Mouse (Mus musculus) hindbrain, embryonic 14.5 days (tissue): ENCODE measurements at regions not wholly inside any gene's neighbourhood (a gene's known extent, or its start where the extent isn't known, plus 50 kb on each side); places are given as distances from the start of the nearest gene placed in this dataset.

Experiments
- ATAC-seq: fragments of 200-750 bp; cut with Nextera tagmentation; 2 replicates; pipeline ENCODE4 v1.8.0; 2017; ENCODE audit warnings: moderate number of reproducible peaks, mild to moderate bottlenecking, moderate TSS enrichment, moderate library complexity; ENCODE audit not compliant: low FRiP score
- DNase-seq: peaks from one replicate; pipeline ENCODE4 v3.0.0-alpha.2; 2015; ENCODE audit warnings: low spot score
- H3K27ac ChIP-seq: fragments of 300-500 bp; sonication (generic); 2 replicates; pipeline ENCODE4 v1.5.1; 2014; ENCODE audit warnings: mild to moderate bottlenecking, moderate library complexity
- H3K27me3 ChIP-seq: fragments of 300-500 bp; sonication (generic); 2 replicates; pipeline ENCODE4 v1.6.1; 2014; ENCODE audit warnings: mild to moderate bottlenecking, low read length, mixed read lengths; ENCODE audit not compliant: control insufficient read depth, insufficient read depth
- H3K36me3 ChIP-seq: fragments of 300-500 bp; sonication (generic); replicated peaks from 2 replicates; pipeline ENCODE4 v1.6.1; 2014; ENCODE audit not compliant: control insufficient read depth, insufficient read depth
- H3K4me1 ChIP-seq: fragments of 300-500 bp; sonication (generic); replicated peaks from 2 replicates; pipeline ENCODE4 v1.6.1; 2014; ENCODE audit warnings: antibody characterized with exemption, low read length, mixed read lengths; ENCODE audit not compliant: control insufficient read depth, insufficient read depth
- H3K4me2 ChIP-seq: fragments of 300-500 bp; sonication (generic); replicated peaks from 2 replicates; pipeline ENCODE4 v1.6.1; 2014; ENCODE audit warnings: mild to moderate bottlenecking, moderate library complexity
- H3K4me3 ChIP-seq: fragments of 300-500 bp; sonication (generic); replicated peaks from 2 replicates; pipeline ENCODE4 v1.5.1; 2014; ENCODE audit warnings: mild to moderate bottlenecking, low read length
- H3K9ac ChIP-seq: fragments of 300-500 bp; sonication (generic); 2 replicates; pipeline ENCODE4 v1.6.1; 2014
- H3K9me3 ChIP-seq: fragments of 300-500 bp; sonication (generic); 2 replicates; pipeline ENCODE4 v1.6.1; 2016; ENCODE audit warnings: low read length; ENCODE audit not compliant: control insufficient read depth
- WGBS: fragments of 180-500 bp; shearing (Covaris S2); extraction: QIAGEN DNeasy Blood & Tissue Kit; methylation state at CpG from one replicate; pipeline ENCODE4 v1.1.7; 2014; 5-methylcytosine and 5-hydroxymethylcytosine counted together

GRCm38 (mm10) chr12:107724467-107724866 lies 236.0 kb downstream of the 3110018I06Rik start:
- no peak overlapping the region for H3K27ac ChIP-seq
- WGBS = 27% methylated on average over 8 of the region's 8 CpGs
- H3K9ac ChIP-seq = no peak overlapping the region
- DNase-seq (no peak), ATAC-seq (no peak)
- H3K27me3 ChIP-seq = no peaks in the 10 kb centered on the region
- H3K36me3 ChIP-seq = no peaks in the 10 kb centered on the region
- H3K4me3 ChIP-seq = no peak overlapping the region
- H3K9me3 ChIP-seq = no peaks in the 10 kb centered on the region
- no peak overlapping the region for H3K4me2 ChIP-seq
- H3K4me1 ChIP-seq = no peaks in the 10 kb centered on the region; the same call in 1 of the 2 replicates

GRCm38 (mm10) chr12:107728865-107729264 lies 240.4 kb downstream of the 3110018I06Rik start:
- no peak for DNase-seq
- ATAC-seq = no peak
- no peaks in the 10 kb centered on the region; the same call in 1 of the 2 replicates for H3K4me1 ChIP-seq
- no peak overlapping the region for H3K4me3 ChIP-seq
- H3K36me3 ChIP-seq = no peaks in the 10 kb centered on the region
- 79% methylated on average over 6 of the region's 6 CpGs for WGBS
- H3K9me3 ChIP-seq = 0 out of 2 replicates have a peak, but pooled peaks cover 7% of the 10 kb centered on the region
- no peak overlapping the region for H3K27ac ChIP-seq
- no peak overlapping the region for H3K9ac ChIP-seq
- no peak overlapping the region for H3K4me2 ChIP-seq
- no peaks in the 10 kb centered on the region for H3K27me3 ChIP-seq

DNA sequence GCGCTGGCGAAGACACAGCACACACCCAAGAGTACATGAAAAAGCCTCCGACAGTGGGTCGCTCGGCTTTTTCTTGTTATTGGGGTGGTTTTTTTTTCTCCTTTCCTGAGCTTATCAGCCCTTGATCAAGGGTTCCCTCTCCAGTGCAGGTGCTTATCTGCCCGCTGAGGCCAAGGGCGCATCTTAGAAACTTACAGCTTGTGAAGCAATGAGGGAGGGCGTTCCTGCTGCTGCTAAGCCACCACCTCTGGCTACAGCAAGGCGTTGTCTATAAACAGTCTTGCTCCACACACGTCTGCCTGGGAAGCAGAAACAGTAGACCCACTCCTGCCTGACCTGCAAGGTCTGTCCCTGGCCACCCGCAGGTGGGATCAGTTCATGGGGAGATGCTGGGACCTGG lies 240.9 kb downstream of the 3110018I06Rik start:
- 88% methylated on average over 11 of the region's 11 CpGs for WGBS
- H3K9ac ChIP-seq = no peak overlapping the region
- no peak overlapping the region for H3K4me2 ChIP-seq
- 0 out of 2 replicates have a peak, but pooled peaks cover 7% of the 10 kb centered on the region for H3K9me3 ChIP-seq
- DNase-seq (no peak), ATAC-seq (no peak)
- no peaks in the 10 kb centered on the region for H3K4me1 ChIP-seq
- H3K4me3 ChIP-seq = no peak overlapping the region
- no peaks in the 10 kb centered on the region for H3K36me3 ChIP-seq
- no peak overlapping the region for H3K27ac ChIP-seq
- H3K27me3 ChIP-seq = no peaks in the 10 kb centered on the region

DNA sequence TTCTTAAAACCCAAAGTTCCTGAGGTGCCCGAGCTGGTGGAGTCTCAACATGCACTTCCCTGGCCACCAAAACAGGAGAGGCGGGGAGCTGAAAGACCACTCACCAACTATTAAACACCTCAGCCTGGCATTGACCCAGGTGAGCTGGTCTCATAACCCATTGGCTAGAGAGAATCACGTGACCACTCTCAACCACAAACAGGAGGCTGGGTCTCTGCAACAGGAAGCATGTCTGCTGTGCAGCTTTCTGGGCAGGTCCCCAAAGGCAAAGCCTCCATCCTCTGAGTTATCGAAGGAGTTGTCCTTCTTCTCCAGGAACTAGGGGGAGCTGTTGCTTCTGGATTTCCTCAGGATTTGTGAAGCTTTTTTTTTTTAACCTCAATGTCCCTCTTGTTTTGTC lies 242.5 kb downstream of the 3110018I06Rik start:
- no peak overlapping the region for H3K4me2 ChIP-seq
- no peak overlapping the region for H3K27ac ChIP-seq
- no peaks in the 10 kb centered on the region for H3K36me3 ChIP-seq
- H3K4me1 ChIP-seq = no peaks in the 10 kb centered on the region
- H3K9me3 ChIP-seq = 0 out of 2 replicates have a peak, but pooled peaks cover 7% of the 10 kb centered on the region
- DNase-seq (no peak), ATAC-seq (no peak)
- no peaks in the 10 kb centered on the region for H3K27me3 ChIP-seq
- H3K9ac ChIP-seq = no peak overlapping the region
- WGBS = 80% methylated on average over 4 of the region's 4 CpGs
- no peak overlapping the region for H3K4me3 ChIP-seq

DNA sequence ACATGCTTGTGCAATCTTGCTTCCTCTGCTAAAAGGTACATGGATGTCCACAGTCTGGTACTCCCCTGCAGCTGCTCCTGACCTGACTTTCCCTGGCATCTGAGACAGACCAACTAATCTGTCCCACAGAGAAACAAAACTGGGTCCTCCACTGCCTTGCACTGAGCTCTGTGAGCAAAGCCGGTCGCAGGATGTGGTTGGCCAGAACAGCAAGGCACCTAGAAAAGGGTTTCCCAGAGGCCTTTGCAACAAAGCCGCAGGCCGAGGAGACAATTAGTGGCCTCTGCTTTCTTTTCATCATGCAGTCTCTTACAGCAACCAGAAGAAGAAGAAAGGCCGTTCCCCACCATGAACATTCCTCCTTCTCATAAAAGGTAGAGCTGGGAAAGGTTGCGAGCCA lies 246.1 kb downstream of the 3110018I06Rik start:
- ATAC-seq (no peak), DNase-seq (no peak)
- H3K36me3 ChIP-seq = no peaks in the 10 kb centered on the region
- H3K4me1 ChIP-seq = no peaks in the 10 kb centered on the region
- no peaks in the 10 kb centered on the region for H3K27me3 ChIP-seq
- H3K9ac ChIP-seq = no peak overlapping the region
- no peak overlapping the region for H3K27ac ChIP-seq
- H3K4me3 ChIP-seq = no peak overlapping the region
- H3K9me3 ChIP-seq = 0 out of 2 replicates have a peak, but pooled peaks cover 7% of the 10 kb centered on the region
- WGBS = 91% methylated on average over 6 of the region's 6 CpGs
- H3K4me2 ChIP-seq = no peak overlapping the region

GRCm38 (mm10) chr12:107742641-107743040 lies 254.2 kb downstream of the 3110018I06Rik start:
- Histone ChIP-seq H3K4me1 (0 out of 2 replicates have a peak, but pooled peaks cover 6% of the 10 kb centered on the region), H3K4me3 (no peak overlapping the region), H3K9ac (no peak overlapping the region), H3K4me2 (no peak overlapping the region), H3K36me3 (no peaks in the 10 kb centered on the region), H3K9me3 (no peaks in the 10 kb centered on the region), H3K27ac (0 out of 2 replicates have a peak overlapping the region, but pooled peaks have one; percentile 14), H3K27me3 (no peaks in the 10 kb centered on the region)
- no peak for ATAC-seq
- 75% methylated on average over 13 of the region's 13 CpGs for WGBS
- DNase-seq = no peak

GRCm38 (mm10) chr12:107744822-107745221 lies 256.4 kb downstream of the 3110018I06Rik start:
- DNase-seq = no peak
- WGBS = 95% methylated on average over 8 of the region's 8 CpGs
- H3K9ac ChIP-seq = no peak overlapping the region

DNA sequence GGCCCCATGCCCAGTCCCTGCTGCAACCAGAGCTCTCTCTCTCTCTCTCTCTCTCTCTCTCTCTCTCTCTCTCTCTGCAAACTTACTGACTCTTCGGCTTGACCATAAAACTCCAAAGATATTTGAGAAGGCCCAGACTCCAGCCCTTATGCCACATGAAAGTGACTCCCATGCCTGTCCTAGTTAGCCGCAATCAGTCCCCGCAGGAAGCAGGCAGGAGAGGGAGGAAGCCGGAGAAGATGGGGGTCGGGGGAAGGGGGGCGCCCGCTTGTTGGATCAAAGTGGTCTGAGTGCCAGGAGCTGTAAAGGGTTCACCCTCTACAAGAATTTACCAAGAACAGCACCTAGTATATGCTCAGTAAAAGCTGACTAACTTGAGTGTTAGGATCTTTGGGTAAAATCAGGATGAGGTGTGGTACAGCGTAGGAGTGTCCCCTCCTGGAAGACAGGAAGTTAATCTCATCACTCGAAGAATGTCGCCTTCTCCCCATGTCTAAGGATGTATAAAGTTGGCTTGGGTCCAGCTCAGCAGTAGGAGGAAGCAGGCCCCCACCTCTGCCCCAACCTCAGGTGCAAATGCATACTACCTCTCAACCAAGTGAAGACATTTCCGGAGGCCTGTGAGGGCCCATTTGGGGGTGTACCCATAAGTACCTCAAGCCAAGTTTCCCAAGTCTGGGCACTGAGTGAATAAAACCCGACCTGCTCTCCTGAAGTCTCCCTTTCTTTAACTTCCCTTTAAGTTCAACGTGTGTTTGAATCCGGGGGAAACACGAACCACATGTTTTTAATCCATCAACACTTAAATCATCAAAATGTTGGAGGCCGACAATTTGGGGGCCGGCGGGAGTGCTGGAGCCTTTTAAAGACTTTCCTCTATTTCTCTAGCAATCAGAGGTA lies 254.7 kb downstream of the Bcl11b start:
- Histone ChIP-seq H3K27ac (no peak overlapping the region), H3K9ac (no peak overlapping the region), H3K36me3 (no peaks in the 10 kb centered on the region), H3K4me2 (no peak overlapping the region), H3K4me1 (peaks cover 7% of the 10 kb centered on the region; the same call in 1 of the 2 replicates), H3K27me3 (no peaks in the 10 kb centered on the region), H3K9me3 (no peaks in the 10 kb centered on the region), H3K4me3 (no peak overlapping the region)
- ATAC-seq (no peak), DNase-seq (no peak)
- WGBS = 91% methylated on average over 18 of the region's 18 CpGs

More at GRCm38 (mm10) chr12:107744822-107745221, 256.4 kb downstream of the 3110018I06Rik start:
- Histone ChIP-seq H3K27me3 (no peaks in the 10 kb centered on the region), H3K27ac (no peak overlapping the region), H3K4me3 (no peak overlapping the region), H3K36me3 (no peaks in the 10 kb centered on the region), H3K4me2 (no peak overlapping the region), H3K9me3 (no peaks in the 10 kb centered on the region), H3K4me1 (0 out of 2 replicates have a peak, but pooled peaks cover 6% of the 10 kb centered on the region)
- ATAC-seq = no peak

GRCm38 (mm10) chr12:107749381-107750085 lies 253.9 kb downstream of the Bcl11b start:
- H3K27ac ChIP-seq = no peak overlapping the region
- H3K36me3 ChIP-seq = no peaks in the 10 kb centered on the region
- no peak overlapping the region for H3K9ac ChIP-seq
- H3K4me1 ChIP-seq = peaks cover 7% of the 10 kb centered on the region; the same call in 1 of the 2 replicates
- H3K4me3 ChIP-seq = no peak overlapping the region
- no peaks in the 10 kb centered on the region for H3K9me3 ChIP-seq
- WGBS = 83% methylated on average over 11 of the region's 11 CpGs
- DNase-seq = no peak
- no peak overlapping the region for H3K4me2 ChIP-seq
- ATAC-seq = no peak
- no peaks in the 10 kb centered on the region for H3K27me3 ChIP-seq
